Mouse (Mus musculus): Measurements from ENCODE around the gene Styxl1.

Gene Styxl1

DNA sequence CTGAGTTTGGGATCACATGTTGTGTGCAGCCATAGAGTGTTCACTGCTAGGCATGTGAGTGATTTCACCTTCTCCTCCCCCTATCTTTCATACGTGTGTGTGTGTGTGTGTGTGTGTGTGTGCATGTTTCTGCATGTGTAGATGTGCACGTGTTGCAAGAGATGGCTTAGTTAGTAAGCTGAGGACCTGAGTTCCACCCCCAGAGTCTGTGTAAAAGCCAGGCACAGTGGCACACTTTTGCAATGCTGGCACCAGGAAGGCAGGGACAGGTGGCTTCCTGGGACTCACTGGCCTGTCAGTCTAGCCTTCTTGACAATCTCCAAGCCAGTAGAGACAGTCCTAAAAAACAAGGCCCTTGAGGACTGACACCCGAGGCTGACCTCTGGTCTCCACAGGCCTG is 13.2 kb downstream of the Styxl1 start:
- no peak for DNase-seq (ENCODE audit: low spot score)

DNA sequence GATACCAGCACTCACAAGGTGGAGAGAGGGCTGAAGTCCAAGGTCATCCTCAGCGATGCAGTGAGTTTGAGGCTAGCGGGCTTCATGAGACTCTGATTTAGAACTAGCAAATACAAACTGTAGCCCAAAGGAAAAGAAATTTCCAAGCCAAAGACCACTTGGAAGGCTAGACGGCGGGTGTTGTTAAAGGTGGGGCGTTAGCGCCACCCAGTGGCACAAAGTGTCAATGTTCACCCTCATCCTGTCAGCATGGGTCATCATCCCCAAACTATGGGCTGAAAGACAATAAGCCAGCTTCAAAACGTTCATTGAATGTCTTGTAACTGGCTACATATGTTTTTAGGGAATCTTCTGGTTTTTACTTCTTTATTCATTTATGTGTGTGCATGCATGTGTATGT is 14.7 kb downstream of the Styxl1 start:
- peak; percentile 57 for DNase-seq (ENCODE audit: low spot score)

DNA sequence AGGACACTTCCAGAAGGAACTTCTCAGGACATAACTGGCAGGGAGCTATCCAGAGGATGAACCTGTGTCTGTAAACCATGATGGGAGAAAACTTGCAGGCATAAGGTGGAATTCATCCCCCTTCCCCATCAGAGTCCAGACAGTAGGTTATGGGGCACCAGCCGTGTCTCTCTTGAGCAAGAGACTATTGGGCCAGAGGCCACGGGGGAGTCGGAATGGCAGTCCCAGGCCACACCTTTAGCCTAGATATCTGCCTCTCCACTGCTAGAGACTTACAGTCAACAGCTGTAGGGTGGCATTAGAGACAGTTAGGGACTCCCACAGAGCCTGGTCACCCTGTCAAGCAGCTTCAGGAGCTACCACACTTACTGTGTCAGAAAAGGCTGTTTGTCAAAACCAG is 16.3 kb downstream of the Styxl1 start:
- DNase-seq (ENCODE audit: low spot score), result no peak

DNA sequence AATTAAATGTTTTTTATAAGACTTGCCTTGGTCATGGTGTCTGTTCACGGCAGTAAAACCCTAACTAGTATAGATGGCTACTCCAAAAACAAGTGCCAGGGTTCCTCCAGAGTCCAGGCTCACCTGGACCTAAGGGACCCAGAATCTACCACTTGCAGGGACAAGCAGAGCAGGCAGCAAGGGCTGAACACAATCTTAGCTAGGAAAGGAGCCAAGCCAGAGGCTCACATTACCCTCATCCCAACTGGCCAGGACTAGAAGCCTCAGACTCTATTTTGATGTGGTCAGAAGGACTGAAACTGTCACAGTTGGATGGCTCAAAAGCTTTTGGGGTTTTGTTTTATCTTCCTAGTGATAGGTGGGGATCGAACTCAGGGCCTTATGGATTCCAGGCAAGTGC is 26.6 kb downstream of the Styxl1 start:
- DNase-seq (ENCODE audit: low spot score), result no peak

DNA sequence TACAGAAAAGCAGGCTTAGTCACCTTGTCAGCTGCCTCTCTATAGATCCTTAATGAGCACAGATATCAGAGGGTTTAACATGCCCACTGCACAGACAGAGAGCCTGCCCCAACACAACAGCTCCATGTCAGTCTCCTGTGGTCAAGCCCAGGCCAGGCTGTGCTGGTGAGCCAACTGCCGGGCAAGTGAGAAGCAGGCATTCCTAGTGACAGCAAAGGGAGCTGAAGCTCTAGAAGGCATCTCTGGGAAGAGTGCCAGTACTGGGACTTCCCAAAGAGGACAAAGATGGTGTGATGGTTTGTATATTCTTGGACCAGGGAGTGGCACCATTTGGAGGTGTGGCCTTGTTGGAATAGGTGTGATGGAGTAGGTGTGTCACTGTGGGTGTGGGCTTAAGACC is 27.1 kb downstream of the Styxl1 start:
- no peak for DNase-seq (ENCODE audit: low spot score)

DNA sequence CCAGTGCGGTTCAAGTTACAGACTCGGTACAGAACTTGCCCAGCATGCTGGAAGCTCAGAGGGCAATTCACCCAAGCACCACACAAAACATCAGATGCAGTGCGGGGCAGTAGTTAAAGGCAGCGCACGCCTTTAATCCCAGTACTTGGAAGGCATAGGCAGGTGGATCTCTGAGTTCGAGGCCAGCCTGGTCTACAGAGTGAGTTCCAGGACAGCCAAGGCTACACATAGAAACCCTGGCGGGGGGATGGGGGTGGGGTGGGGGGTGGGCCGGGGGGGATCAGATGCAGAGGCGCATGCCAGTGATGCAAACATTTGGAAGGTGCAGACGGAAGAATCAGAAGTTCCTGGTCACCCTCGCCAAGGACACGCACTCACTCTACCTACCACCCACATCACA is 33.4 kb downstream of the Styxl1 start:
- no peak for DNase-seq (ENCODE audit: low spot score)

DNA sequence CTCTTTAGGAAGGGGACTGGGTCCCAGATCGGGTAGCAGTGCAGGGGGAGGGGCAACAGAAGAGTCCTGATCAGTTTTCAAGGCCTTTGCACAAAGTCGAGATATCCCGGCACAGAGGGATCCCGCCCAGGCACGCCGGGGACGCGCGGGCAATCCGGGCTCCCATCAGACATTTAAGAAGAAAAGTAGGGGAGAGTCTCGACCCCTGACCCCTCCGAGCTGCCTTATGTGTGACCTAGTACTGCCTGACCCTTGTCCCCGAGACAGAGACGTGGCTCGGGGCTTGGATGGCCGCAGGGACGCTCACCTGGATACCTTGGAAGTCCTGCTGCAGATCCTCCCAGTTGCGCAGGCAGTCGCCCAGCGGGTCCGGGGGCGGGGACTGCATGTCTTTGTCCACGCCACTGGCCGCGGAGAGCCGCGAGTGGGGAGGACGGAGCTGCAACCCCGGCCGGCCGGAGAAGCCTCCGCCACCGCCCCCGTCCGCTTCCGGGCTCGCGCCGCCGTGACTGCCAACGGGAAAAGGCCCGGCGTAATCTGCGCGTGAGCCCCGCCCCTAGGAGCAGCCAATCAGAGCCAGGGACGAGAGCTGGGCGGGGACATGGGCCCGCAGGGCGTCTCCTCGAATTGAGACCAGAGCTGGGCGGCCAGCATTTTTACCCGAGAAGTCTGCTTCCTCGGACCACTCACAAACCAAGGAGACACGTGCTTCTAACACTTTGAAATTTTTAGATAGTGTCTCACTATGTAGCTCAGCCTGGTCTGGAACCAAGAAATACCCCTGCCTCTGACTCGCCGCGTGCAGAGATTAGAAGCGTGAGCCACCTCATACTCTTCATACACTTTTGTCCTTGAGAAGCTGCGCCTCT is 34.2 kb downstream of the Styxl1 start, which contains the start of gene Tmem120a:
TSS of gene Tmem120a (minus strand) at position 708 of the 869 bp plus-strand sequence.
- peak; percentile 98 for DNase-seq (ENCODE audit: low spot score)

DNA sequence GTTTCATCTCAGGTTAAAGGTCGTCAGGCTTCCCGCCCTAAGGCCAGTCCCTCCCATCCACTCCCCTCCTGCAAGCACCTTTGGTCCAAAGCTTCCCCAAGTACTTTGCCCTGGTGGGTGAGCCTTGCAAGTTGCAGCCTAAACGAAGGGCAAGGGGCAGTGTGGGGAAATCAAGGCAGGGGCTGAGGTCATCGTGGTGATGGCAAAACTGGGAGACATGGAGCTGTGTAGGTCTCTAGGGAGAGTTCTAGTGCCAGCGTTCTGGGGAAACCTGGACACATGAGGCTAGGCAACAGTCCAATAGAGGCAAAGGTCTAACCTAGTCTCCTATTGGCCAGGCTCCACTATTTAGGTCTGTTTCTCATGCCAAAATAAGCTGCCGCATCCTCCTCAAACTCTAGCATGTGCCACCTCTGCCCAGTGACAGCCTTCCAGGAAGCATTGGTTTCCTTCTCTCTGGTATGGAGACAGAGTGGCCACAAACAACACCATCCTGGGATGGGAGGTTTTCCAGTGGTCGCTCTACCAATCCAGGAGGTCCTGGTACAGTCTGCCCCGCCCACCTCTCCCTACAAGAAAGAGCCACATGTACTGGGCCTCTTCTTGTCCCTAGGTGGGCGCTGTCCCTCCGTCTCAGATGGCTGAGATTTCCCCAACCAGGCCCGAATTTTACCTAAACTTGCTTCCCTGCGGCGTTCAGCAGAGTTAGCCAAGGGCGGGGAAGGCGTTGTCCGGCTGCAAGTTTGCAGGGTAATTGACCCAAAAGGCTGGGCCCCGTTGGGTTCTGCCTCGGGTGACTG is 35.0 kb downstream of the Styxl1 start:
- peak; percentile 42 for DNase-seq (ENCODE audit: low spot score)

DNA sequence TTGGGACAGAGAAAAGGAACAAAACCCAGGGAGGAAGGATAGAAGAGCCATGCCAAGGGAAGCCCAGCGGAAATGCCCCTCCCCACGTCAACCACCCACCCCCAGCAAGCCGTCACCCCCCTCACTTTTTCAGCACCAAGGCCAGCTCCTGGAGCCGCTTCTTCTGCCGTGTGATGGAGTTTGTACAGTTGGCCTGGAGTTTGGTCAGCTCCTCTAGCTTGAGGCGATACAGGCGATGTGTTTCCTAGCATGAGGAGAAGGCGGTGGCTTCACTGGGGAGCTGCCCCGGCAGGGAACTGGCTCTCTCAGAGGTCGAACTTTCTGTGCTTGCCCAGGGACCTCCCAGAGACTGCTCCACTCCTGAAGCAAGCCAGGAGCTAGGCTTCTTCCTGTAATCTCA is 36.0 kb downstream of the Styxl1 start:
- DNase-seq (ENCODE audit: low spot score), result no peak

DNA sequence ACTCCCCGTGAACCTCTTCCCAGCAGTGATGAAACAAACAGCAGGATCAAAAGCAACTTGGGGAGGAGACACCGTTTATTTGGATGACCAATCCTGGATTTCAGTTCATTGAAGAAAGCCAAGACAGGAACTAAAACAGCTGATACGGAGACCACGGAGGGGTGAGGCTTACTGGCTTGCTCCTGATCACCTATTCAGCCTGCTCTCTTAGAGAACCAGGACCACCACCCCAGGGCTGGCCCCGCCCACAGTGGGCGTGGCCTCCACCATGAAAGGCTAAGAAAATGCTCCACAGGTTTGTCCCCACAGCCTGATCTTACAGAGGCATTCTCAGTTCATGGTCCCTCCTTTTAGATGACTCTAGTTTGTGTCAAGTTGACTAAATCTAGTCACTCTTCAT is 39.9 kb downstream of the Styxl1 start:
- no peak for DNase-seq (ENCODE audit: low spot score)

DNA sequence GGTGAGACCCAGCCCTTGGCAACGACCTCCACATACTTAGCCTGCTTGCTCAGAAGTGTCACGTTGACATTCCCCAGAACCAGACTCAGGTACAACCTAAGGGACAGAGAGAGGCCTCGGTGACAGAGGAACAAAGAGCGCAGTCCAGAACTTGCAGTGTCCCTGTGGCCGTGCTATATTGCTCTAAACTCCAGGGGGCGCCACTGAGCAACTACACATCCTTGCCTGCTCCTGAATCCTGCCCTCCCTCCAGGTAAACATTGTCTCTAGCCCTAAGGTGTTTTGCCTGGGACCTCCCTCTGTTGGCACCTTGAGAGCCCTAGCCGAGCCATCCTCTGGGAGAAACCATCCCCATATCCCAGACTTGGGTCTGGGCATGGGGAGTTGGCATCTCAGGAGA is 41.0 kb downstream of the Styxl1 start:
- DNase-seq (ENCODE audit: low spot score), result no peak

DNA sequence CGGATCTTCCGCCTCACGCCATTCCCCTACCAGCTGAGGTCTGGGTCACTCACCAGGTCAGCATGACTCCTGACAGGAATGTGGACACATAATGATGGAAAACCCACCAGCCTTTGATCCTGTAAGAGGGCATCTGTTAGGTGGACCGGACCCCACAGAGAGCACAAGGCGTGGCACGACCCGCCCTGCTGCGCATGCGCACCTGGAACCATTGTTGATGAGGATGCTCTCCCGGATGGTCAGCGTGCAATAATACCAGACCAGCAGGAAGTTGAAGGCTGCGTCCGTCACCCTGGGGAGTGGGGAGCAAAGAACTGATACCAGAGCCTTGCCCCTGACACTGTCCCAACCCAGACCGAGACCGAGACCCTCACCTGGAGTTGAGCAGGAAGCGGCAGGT is 41.6 kb downstream of the Styxl1 start:
- DNase-seq (ENCODE audit: low spot score), result no peak

DNA sequence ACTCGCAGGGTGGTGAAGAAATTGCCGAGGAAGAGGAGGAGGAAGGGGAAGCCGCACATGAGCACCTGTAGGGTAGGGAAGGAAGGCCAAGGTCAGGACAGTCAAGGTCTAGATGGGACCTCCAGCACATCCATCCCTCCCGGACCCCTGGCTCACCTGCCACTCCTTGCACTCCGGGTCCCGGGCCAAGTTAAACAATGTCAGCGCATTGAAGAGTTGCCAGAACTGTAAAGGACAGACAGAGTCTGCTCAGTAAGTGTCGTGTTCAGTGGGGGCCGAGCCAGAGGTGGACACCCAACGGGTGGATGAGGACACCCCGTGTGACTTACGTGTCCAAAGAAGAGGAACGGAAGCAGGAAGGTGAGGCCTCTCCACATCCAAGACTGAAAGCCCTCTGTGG is 42.4 kb downstream of the Styxl1 start:
- DNase-seq (ENCODE audit: low spot score), result no peak

DNA sequence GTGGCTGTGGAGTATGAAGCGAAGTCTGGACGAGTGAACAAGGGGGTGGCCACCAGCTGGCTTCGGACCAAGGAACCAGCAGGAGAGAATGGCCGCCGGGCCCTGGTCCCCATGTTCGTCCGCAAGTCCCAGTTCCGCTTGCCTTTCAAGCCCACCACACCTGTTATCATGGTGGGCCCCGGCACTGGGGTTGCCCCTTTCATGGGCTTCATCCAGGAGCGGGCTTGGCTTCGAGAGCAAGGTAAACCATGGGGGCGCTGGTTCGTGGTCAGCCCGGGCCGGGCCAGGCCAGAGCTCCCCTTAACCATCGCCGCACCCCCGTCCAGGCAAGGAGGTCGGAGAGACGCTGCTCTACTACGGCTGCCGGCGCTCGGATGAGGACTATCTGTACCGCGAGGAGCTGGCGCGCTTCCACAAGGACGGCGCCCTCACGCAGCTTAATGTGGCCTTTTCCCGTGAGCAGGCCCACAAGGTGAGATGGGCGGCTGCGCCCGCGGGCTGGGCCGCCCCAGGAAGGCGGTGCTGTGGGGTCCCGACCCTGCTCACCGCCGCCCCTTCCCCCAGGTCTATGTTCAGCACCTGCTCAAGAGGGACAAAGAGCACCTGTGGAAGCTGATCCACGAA is 44.0 kb downstream of the Styxl1 start:
- no peak for DNase-seq (ENCODE audit: low spot score)

DNA sequence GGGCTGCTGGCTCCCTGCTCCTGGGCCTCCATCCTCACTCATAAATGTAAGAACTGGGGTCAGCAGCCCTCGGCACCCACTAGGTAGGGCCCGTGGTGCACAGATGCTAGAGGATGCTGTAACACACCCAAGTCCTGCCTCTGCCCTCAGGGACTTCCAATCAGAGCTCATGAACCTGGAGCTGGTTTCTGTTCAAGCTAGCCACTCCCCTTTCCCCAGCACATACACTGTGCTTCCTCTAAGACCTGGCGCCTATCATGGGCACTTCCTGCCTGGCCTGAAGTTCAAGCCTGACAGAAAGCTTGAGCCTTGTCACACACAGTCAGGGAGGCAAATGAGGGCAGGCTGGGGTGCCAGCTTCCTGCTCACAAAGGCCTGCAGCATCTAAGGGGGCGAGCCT is 45.1 kb downstream of the Styxl1 start:
- DNase-seq (ENCODE audit: low spot score), result peak; percentile 23

DNA sequence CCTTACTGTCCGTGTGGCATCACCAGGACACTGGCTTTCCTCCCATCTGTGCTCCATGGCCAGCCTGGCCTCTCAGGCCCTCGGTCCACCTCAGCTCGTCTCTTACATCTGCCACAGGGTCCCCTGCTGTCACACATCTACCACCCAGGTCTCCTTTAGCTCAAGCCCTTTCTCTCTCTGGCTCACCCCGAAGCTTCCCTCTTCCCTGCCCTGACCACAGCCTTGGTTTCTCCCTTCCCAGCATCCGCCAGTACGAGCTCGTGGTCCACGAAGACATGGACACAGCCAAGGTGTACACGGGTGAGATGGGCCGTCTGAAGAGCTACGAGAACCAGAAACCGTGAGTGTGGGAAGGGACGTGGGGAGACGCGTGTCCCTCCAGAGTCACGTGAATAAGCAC is 46.9 kb downstream of the Styxl1 start:
- DNase-seq (ENCODE audit: low spot score), result no peak

DNA sequence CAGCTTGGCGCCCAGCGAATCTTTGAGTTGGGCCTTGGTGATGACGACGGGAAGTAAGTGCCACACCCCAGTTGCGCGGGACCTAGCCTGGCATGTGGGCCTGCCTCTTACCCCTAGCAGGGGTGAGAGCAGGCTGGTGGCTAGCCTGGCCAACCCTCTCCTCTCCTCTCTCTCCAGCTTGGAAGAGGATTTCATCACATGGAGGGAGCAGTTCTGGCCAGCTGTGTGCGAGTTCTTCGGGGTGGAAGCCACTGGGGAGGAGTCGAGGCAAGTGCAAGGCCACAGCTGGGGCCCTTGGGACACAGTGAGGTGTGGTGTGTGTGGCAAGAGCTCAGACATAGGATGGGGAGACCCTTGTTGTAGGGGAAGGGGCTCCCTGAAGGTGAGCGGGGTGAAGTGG is 47.3 kb downstream of the Styxl1 start:
- DNase-seq (ENCODE audit: low spot score), result no peak

DNA sequence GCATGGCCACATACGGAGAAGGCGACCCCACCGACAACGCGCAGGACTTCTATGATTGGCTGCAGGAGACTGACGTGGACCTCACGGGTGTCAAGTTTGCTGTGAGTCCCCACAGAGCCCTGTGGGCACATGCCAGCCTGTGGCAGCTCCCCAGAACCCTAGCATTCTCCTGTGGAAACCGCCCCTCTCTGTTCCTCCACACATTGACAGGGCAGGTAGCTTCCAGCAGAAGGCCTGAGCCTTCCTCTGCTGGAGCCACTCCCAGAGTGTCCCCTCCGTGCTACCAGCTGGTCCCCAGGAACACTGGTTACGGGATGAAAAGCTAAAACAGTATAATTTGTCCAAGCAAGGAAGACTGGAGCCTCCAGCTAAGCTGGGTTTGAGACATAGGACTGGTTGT is 47.9 kb downstream of the Styxl1 start:
- no peak for DNase-seq (ENCODE audit: low spot score)

DNA sequence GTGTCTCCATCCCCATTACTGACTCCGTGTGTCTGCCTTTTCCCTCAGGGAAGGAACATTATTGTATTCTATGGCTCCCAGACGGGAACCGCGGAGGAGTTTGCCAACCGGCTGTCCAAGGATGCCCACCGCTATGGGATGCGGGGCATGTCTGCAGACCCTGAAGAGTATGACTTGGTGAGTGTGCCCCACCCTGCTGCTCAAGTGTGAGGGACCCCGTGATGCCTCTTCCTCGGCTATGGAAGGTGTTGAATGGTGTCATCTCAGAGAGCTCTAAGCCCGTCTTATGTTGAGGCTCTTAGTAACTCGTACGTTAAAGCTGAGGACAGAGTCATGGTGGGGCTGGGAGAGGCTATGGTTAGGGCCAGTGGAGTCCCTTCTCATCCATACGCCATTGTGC is 48.8 kb downstream of the Styxl1 start:
- no peak for DNase-seq (ENCODE audit: low spot score)

DNA sequence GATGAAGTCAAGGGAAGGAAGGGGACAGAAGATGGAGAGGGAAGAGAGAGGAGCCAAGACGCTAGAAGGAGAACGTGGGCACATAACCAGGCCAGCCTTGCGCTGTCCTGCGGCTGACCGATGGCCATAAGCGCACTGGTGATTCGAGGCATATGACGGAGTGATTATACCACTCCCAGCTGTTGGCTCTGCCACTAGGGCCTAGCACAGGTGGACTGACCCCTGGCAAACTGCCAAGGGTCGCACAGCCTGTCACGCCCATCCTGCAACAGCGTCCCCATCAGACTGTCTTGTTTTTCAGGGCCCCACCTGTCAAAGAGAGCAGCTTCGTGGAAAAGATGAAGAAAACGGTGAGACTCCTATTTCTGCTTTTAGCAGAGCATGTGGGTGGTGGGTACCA is 49.8 kb downstream of the Styxl1 start:
- no peak for DNase-seq (ENCODE audit: low spot score)

DNA sequence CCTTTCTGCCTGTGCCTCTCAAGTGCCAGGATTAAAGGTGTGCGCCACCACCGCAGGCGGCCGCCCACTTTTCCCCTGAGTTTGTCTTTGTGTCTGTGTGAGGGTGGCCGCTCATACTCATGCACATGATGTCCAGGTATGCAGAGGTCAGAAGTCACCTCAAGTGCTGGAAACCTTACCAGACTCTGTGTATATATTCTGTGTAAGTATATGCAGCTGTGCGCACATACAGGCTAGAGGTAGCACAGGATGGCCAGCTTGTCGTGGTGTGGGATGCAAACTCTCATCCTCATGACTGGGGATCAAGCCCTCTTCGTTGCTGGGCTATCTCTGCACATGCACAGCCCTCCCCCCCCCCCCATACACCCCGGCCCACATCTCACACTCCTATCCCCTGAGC is 50.3 kb downstream of the Styxl1 start:
- no peak for DNase-seq (ENCODE audit: low spot score)

DNA sequence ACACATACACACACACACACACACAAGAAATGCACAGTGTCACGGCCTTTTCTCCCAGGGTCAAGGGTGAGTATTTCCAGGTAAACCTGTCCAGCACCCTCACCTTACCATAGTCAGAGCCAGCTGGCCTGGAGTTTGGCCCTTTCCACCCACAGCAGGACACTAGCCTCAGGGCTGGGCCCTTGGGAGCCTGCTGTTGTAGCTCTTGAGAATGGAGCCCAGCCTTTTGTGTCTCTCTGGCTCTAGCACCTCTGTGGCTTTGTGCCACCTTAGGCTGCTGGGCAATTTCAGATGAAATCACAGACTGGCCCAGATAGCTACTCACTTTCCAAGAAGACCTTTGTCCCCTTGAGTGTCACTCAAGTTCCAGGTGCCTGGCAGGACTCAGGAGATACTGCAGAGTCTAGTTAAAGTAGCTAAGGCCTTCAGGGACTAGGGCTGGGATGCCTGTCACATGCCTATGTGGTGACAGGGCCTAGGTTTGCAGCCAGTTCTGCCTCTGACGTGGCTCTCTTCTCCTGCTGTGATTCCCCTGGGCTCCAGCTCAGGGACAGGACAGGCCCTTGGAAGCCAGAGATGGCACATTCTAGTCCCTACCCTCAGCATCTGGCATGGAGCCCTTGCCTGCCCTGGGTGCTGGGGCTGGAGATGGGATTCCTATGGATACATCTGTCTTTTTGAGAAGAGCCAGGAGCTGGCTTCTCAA is 51.4 kb downstream of the Styxl1 start:
- no peak for DNase-seq (ENCODE audit: low spot score)

Measured in lung, postnatal 25 days (tissue).